Mouse (Mus musculus) stomach, postnatal 0 days (tissue): ENCODE data around the gene Pmf1. TPM values are rescaled to one million over a fixed set of nuclear protein-coding genes. Genes with fewer than 3 reads are reported as not detected.

Experiments used
- ATAC-seq: fragments of 200-750 bp; cut with Nextera tagmentation; 2 replicates; pipeline ENCODE4 v1.8.0; 2017; ENCODE audit not compliant: low FRiP score, low TSS enrichment
- DNase-seq: peaks from one replicate; pipeline ENCODE4 v3.0.0-alpha.2; 2016; ENCODE audit warnings: low spot score
- H3K27ac ChIP-seq: fragments of 300-500 bp; sonication (generic); replicated peaks from 2 replicates; pipeline ENCODE4 v1.5.1; 2014; ENCODE audit warnings: mild to moderate bottlenecking, control low read depth
- H3K27me3 ChIP-seq: fragments of 300-500 bp; sonication (generic); 2 replicates; pipeline ENCODE4 v1.6.1; 2014; ENCODE audit warnings: low read length; ENCODE audit not compliant: control insufficient read depth, insufficient read depth
- H3K36me3 ChIP-seq: fragments of 300-500 bp; sonication (generic); 2 replicates; pipeline ENCODE4 v1.6.1; 2014; ENCODE audit warnings: low read length, mixed read lengths; ENCODE audit not compliant: control insufficient read depth, insufficient read depth
- H3K4me1 ChIP-seq: fragments of 300-500 bp; sonication (generic); replicated peaks from 2 replicates; pipeline ENCODE4 v1.6.1; 2014; ENCODE audit warnings: antibody characterized with exemption; ENCODE audit not compliant: control insufficient read depth, insufficient read depth
- H3K4me2 ChIP-seq: fragments of 300-500 bp; sonication (generic); replicated peaks from 2 replicates; pipeline ENCODE4 v1.6.1; 2014; ENCODE audit warnings: low read depth, mild to moderate bottlenecking, control low read depth, moderate library complexity
- H3K4me3 ChIP-seq: fragments of 300-500 bp; sonication (generic); 2 replicates; pipeline ENCODE4 v1.5.1; 2014; ENCODE audit warnings: low read depth, low read length, control low read depth
- H3K9ac ChIP-seq: fragments of 300-500 bp; sonication (generic); 2 replicates; pipeline ENCODE4 v1.6.1; 2014; ENCODE audit warnings: mild to moderate bottlenecking, low read length, control low read depth, mixed read lengths
- H3K9me3 ChIP-seq: fragments of 300-500 bp; sonication (generic); 2 replicates; pipeline ENCODE4 v1.6.1; 2016; ENCODE audit warnings: low read length; ENCODE audit not compliant: control insufficient read depth
- CTCF ChIP-seq: IDR thresholded peaks from 2 replicates; pipeline ENCODE4 v1.5.1; 2016; ENCODE audit warnings: antibody characterized with exemption, low read depth, mild to moderate bottlenecking, moderate library complexity
- EP300 ChIP-seq: optimal IDR thresholded peaks from 2 replicates; pipeline ENCODE3; 2016; ENCODE audit warnings: antibody characterized with exemption
- WGBS: fragments of 180-500 bp; shearing (Covaris S2); extraction: QIAGEN DNeasy Blood & Tissue Kit; methylation state at CpG from one replicate; pipeline ENCODE4 v1.1.7; 2014; 5-methylcytosine and 5-hydroxymethylcytosine counted together
- polyA plus RNA-seq: library from polyadenylated mRNA; unstranded; fragments of >200 nt; fragmentation: Nextera tagmentation; extraction: Ambion mirVana; gene quantifications from 2 replicates; pipeline ENCODE4 v1.2.1, GENCODE M21; 2015

The Pmf1 gene
- polyA plus RNA-seq, 1 experiment from 2014 or later: 58.1 TPM

GRCm38 (mm10) chr3:88442888-88443287, 32.8 kb upstream of the Pmf1 start:
- ATAC-seq: peak; percentile 94
- no peak overlapping the region for H3K4me2 ChIP-seq
- DNase-seq: peak; percentile 82
- H3K27ac ChIP-seq: peak overlapping the region; percentile 31; the same call in 1 of the 2 replicates
- H3K27me3 ChIP-seq: no peaks in the 10 kb centered on the region
- H3K4me1 ChIP-seq: peaks cover 3% of the 10 kb centered on the region; the same call in 1 of the 2 replicates
- 0 out of 2 replicates have a peak, but pooled peaks have one; percentile 2 for TF ChIP-seq CTCF
- no peak for TF ChIP-seq EP300
- H3K9ac ChIP-seq: no peak overlapping the region
- H3K9me3 ChIP-seq: no peaks in the 10 kb centered on the region
- H3K36me3 ChIP-seq: no peaks in the 10 kb centered on the region; the same call in 1 of the 2 replicates
- H3K4me3 ChIP-seq: no peak overlapping the region
- WGBS: 41% methylated on average over 7 of the region's 7 CpGs

- DNase-seq: peak; percentile 57
- ATAC-seq: peak; percentile 75
- Histone ChIP-seq H3K9me3 (no peaks in the 10 kb centered on the region), H3K4me1 (peaks cover 3% of the 10 kb centered on the region; the same call in 1 of the 2 replicates), H3K36me3 (no peaks in the 10 kb centered on the region; the same call in 1 of the 2 replicates), H3K4me2 (no peak overlapping the region), H3K4me3 (no peak overlapping the region), H3K27me3 (no peaks in the 10 kb centered on the region), H3K27ac (peak overlapping the region; percentile 31; the same call in 1 of the 2 replicates), H3K9ac (no peak overlapping the region)
- 73% methylated on average over 12 of the region's 12 CpGs for WGBS
- no peak for TF ChIP-seq CTCF
- no peak for TF ChIP-seq EP300
These were observed 32.4 kb upstream of the Pmf1 start for GRCm38 (mm10) chr3:88442488-88442887.

GRCm38 (mm10) chr3:88440500-88441381, 30.6 kb upstream of the Pmf1 start:
- no peak for ATAC-seq
- Histone ChIP-seq H3K4me1 (peaks cover 4% of the 10 kb centered on the region; the same call in 1 of the 2 replicates), H3K36me3 (peaks cover 3% of the 10 kb centered on the region; the same call in 1 of the 2 replicates), H3K27me3 (no peaks in the 10 kb centered on the region), H3K9me3 (no peaks in the 10 kb centered on the region), H3K4me3 (no peak overlapping the region), H3K9ac (no peak overlapping the region), H3K27ac (no peak overlapping the region), H3K4me2 (no peak overlapping the region)
- 17% methylated on average over 27 of the region's 27 CpGs for WGBS
- peak; percentile 53 for DNase-seq
- TF ChIP-seq EP300 (no peak), CTCF (peak; percentile 78)

GRCm38 (mm10) chr3:88439582-88439981, 29.5 kb upstream of the Pmf1 start:
- Histone ChIP-seq H3K27ac (no peak overlapping the region), H3K27me3 (no peaks in the 10 kb centered on the region), H3K9me3 (no peaks in the 10 kb centered on the region), H3K4me3 (no peak overlapping the region), H3K4me2 (no peak overlapping the region), H3K4me1 (peaks cover 4% of the 10 kb centered on the region; the same call in 1 of the 2 replicates), H3K36me3 (peaks cover 3% of the 10 kb centered on the region; the same call in 1 of the 2 replicates), H3K9ac (no peak overlapping the region)
- no peak for ATAC-seq
- DNase-seq: no peak
- no peak for TF ChIP-seq CTCF
- no peak for TF ChIP-seq EP300
- WGBS: 70% methylated on average over 4 of the region's 4 CpGs

- Histone ChIP-seq H3K36me3 (peaks cover 3% of the 10 kb centered on the region; the same call in 1 of the 2 replicates), H3K4me3 (no peak overlapping the region), H3K27ac (no peak overlapping the region), H3K27me3 (no peaks in the 10 kb centered on the region), H3K4me1 (peaks cover 4% of the 10 kb centered on the region; the same call in 1 of the 2 replicates), H3K9ac (no peak overlapping the region), H3K9me3 (no peaks in the 10 kb centered on the region), H3K4me2 (no peak overlapping the region)
- WGBS: 79% methylated on average over 10 of the region's 10 CpGs
- ATAC-seq (no peak), DNase-seq (no peak)
- no peak for TF ChIP-seq CTCF
- TF ChIP-seq EP300: no peak
These were observed 27.3 kb upstream of the Pmf1 start for GRCm38 (mm10) chr3:88437454-88437853.
